Mouse (Mus musculus): Measurements from ENCODE around the gene Pla2g10.

DNA sequence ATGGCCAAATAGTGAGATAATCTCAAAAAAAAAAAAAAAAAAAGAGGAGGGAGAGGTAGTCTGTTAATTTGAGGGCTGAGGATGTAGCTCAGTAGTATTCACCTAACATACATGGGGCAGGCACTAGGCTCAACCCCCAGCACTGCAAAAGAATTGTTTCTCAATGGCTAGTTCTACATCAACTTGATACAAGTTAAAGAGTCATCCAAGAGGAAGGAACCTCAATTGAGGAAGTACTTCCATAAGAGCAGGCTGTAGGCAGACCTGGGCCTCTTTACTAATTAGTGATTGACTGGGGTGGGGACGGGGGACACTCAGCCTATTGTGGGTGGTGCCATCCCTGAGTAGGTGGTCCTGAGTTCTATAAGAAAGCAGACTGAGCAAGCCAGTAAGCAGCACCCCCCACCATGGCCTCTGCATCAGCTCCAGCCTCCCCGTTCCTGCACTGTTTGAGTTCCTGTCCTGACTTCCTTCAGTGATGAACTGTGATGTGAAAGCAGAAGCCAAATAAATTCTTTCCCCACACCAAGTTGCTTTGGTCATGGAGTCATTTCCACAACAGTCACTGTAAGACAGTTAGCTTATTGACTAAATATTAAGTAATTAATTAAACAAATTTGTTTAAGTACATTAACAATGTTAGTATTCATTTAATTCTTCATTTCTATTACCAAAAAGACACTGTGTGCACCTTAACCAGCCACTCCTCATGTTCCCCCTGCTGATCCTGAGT lies 13.8 kb downstream of the Pla2g10 start:
- TF ChIP-seq CTCF (IDR thresholded peaks at IDR 0.05): no peak
- no peak for TF ChIP-seq EP300 (IDR thresholded peaks at IDR 0.05; ENCODE audit: insufficient read depth, low read depth, low read length)
- no peak for TF ChIP-seq POLR2A (IDR thresholded peaks at IDR 0.05; ENCODE audit: insufficient read depth, low read depth, low read length)
